Mouse (Mus musculus): ENCODE measurements around the gene Inka2.
A peak's percentile ranks its signal among the peaks of the same experiment; 100 is the strongest.

Gene Inka2

GRCm38 (mm10) chr3:105704031-105705008 is at the start of gene Inka2:
Inka2 (plus strand) TSS chr3:105704599.
- DNase-seq (ENCODE audit: low read depth, low spot score) = peak; percentile 83

GRCm38 (mm10) chr3:105655031-105655585 is 49.3 kb upstream of the Inka2 start:
- DNase-seq (ENCODE audit: low read depth, low spot score) = no peak

DNA sequence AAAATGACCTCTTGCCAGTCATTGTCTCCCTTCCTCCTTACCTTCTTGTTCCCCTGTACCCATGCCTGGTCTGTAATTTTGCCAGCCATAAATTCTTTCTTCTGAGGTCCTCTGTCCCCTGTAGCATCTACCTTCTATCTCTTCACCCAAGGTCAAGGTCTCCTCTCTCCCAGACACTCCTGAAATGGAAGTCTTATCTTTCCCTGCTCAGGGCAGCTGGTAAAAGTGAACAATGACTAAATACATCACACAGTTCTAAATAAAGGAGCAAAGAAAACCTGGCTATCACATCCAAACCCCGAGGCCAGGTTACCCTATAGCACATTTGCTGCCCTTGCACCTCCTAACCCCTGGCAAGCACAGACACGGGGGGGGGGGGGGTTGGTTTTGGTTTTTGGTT is 43.9 kb upstream of the Inka2 start:
- DNase-seq (ENCODE audit: low read depth, low spot score) = no peak

- DNase-seq (ENCODE audit: low read depth, low spot score) = no peak
These were observed 41.4 kb upstream of the Inka2 start for GRCm38 (mm10) chr3:105663043-105663442.

GRCm38 (mm10) chr3:105665105-105665765 is 39.2 kb upstream of the Inka2 start:
- no peak for DNase-seq (ENCODE audit: low read depth, low spot score)

- DNase-seq (ENCODE audit: low read depth, low spot score) = no peak
These were observed 37.3 kb upstream of the Inka2 start for GRCm38 (mm10) chr3:105666996-105667523.

DNA sequence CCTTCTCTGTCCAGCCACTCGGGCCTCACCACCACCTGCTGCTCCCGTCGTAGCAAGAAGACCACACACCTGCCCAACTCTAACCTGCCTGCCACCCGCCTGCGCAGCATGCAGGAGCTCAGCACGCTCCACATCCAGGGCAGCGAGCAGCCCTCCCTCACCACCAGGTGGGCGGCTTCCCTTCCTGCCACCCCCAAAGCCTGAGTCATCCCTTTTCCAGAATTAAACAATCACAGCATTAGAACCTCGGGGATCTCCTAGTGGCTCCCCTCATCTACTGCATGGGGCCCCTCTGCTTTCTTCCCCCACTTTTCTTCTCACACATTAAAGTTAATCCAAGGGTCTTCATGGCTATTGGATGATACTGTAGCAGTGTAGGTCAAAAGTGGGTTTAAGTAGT is 36.2 kb upstream of the Inka2 start:
- no peak for DNase-seq (ENCODE audit: low read depth, low spot score)

- no peak for DNase-seq (ENCODE audit: low read depth, low spot score)
These were observed 34.6 kb upstream of the Inka2 start for GRCm38 (mm10) chr3:105669776-105670175.

GRCm38 (mm10) chr3:105670801-105671200 is 33.6 kb upstream of the Inka2 start:
- DNase-seq (ENCODE audit: low read depth, low spot score) = no peak

DNA sequence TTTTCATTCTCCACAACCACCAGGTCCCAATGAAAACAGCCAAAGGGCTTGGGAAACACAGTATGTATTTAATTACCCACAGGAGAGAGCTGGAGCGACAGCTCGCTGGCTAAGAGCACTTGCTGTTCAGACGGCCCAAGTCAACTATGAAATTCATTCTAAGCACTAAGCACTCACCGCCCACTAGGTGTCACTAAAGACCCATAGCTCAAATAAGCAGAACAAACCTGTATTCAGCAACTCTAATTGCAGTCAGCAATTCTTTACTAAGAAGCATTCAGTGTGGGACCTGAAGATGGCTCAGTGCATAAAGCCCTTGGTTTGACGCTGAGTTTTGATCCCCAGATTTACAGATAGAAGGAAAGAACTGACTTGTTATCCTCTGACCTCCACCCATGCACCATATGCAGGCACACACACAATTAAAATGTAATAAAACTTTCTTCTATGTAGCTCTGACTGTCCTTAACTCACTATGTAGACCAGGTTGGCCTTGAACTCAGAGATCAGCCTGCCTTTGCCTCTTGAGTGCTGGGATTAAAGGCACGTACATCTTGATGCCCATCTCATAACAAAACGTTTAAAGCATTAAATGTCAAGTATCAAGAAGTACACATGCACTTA is 29.7 kb upstream of the Inka2 start:
- peak; percentile 83 for DNase-seq (ENCODE audit: low read depth, low spot score)

GRCm38 (mm10) chr3:105675932-105676331 is 28.5 kb upstream of the Inka2 start:
- no peak for DNase-seq (ENCODE audit: low read depth, low spot score)

DNA sequence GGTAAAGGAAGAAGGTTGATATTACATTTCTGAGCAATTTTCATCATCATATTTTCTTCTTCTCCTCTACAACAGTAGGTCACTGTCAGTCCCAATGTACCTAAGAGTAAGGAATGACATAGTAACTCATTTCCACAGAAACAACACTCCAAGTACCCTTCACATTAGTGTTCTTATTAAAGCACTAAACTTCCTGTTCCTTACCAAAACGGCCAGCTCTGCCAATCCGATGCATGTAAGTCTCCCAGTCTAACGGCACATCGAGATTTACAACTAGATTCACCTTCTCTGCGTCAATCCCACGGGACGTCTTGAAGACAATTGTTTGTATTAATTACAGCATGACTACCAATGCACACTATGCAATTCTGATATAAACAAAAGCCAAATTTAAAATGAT is 24.1 kb upstream of the Inka2 start:
- no peak for DNase-seq (ENCODE audit: low read depth, low spot score)

DNA sequence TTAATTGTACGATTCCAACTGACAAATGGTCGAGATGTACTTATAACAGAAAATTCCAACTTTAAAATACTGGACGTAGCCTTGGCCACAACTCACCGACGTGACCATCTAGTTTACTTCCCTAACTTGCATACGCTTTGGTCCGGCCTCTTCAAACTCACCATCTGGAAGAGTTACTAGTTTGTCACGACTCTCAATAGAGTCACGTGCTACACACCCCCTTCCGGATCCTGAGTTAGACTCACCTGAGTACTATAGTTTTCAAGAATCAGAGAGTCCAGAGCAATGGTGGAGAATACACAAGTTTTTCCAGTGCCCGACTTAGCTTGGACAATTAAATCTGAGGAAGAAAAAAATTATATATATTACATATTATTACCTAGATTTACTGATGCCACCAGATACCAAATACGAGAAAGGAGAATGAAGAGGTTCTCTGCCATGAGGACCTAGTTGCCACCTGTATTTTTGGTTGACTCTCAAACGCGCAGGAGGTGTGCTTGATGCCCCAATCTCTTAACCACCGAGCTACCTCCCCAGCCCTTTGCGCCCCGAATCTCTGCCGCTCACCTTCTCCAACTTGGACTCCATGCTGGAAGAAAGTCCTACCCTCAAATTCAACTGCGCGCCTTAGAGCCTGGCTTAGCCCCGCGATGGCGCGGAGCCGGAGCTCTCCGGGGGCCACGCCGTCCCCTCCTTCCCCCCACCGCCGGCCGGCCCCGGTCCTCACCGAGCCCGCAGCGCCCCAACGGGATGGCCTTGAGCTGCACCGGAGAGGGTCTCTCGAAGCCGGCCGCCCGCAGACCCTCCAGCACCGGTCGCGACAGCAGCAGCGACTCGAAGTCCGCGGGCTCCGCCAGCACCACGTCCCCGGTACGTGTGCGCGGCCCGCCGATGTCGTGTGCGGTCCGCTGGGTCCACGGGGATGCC is 17.7 kb upstream of the Inka2 start:
- no peak for DNase-seq (ENCODE audit: low read depth, low spot score)

DNA sequence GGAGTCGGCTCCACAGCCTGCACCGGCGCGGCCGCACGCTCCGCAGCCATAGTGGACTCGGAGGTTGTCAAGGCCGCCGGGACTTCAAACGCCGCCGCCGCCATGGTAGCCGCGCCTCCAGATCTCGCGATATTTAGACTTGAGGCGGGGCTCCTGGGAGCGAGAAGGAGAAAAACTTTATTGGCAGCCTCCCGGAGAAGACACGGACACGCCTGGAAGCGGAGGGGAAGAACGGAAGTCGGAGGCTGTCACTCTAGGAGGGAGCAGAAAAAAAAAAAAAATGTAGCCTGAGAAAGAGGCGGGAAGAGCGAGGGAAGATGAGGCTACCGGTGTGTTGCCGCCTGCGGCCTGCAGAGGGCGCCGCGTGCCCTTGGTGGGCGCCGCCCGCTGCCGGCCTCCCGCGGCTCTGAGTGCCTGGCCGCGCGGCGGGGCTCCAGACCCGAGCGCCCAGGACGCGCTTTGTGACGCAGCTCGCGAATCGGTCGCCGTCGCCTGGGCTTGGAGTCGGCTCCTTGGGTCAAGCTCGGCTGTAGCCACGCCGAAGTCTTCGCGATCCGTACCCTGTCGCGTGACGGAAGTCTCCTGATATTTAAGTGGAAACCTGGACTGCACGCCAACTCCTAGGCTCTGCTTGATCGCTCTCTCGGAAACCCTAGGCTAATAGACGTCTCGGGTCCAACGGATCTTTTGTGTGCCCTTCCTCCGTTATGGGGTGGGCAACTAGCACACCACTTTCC is 16.9 kb upstream of the Inka2 start, which contains the start of gene Ddx20:
Ddx20 (minus strand) TSS at position 251 of the 737 bp plus-strand sequence.
- DNase-seq (ENCODE audit: low read depth, low spot score) = peak; percentile 98

DNA sequence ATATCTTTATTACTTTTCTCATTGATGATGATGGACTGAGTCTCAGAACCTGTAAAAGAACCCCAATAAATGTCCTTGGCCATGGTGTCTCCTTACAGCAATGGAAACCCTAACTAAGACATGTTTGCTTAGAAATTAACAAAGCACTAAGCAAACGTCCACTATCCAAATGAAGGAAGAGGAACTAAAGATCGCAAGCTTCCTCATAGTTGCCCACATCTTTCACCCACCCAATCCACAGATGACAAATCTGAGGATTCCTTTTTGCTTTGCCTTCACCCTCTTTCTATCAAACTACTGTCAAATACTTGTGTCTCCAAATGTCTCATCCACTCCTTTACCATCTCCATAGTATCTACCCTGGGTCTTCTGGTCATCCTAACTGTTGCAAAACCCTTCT is 15.9 kb upstream of the Inka2 start:
- no peak for DNase-seq (ENCODE audit: low read depth, low spot score)

DNA sequence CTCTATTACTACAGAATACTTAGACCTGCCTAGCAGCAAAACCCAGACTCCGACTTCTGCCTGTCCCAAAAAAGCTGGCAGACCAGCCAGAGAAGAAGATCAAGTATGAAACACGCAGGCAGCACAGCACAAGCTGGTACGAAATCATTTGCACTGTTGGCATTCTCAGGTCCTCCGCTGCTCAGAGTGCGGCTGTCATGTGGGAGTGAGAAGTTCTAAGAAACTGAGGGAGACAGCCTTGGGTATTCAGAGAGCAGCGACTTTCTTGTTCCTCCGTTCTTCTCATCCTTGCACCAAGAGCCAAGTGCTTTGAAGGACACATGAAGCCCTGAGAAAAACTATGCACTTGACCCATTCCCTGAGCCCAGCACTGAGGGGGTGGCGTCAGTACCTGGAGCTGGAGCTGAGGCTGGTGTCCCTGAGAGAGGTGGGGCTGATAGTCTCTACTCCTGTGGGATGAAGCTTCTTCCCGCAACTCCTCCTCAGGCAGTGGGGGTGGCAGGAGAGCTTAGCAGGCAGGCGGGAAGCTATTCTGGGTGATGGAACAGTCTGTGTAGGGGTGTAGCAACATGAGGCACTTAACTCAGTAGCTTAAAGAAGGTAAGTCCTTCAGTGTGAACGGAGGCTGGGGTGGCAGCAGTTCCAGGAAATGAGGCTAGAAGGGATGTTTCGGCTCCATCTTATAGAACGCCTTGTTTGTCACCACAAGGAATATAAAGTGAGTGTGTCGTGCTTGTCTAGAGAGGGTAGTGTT is 10.9 kb upstream of the Inka2 start:
- DNase-seq (ENCODE audit: low read depth, low spot score) = no peak

DNA sequence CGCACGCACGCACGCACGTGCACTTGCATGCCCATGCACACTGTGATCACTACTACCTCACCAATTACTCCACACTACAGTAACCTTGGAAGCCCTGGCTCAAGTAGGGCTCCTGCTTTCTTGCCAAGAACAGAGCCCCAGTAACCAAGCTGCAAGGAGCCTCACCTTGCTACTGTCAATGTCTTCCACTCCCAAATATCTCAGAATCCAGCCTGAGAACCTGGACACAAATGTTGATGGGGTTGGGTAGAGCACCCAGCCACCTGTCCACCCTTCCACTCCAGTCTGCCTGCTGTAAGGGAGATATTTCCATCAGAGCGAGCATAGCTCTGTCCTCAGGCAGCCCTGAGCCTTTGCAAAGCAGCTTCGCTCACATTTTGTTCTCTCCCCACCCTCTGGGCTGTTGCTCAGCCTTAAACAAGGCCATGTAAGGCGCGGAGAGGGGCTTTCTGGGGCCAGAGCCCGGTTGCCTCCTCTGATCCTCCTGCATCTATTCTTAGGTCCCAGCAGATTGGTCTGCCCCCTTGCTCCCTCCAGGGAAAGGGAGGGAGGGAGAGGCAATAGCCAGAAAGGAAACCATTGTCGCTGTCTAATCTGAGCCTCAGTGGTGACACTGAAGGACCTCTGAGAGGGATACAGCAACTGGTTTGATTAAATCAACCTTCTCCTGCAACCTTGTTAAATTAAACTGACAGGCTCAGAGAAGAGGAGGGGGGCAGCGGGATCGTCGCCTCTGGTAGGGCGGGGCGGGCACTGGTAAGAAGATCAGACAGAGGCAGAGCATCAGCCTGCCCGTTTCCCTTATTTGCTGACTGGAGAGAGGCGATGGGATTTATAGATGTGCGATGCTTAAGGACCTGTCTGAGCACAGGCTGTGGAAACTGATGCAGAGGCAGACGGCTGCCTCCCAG is 8.7 kb upstream of the Inka2 start:
- no peak for DNase-seq (ENCODE audit: low read depth, low spot score)
